Mouse (Mus musculus) gastrocnemius, postnatal 10 days (tissue): ENCODE results near the gene Fzd10. TPM values are rescaled to one million over a fixed set of nuclear protein-coding genes. Genes with fewer than 3 reads are reported as not detected.

Experiments
- DNase-seq: peaks from one replicate; pipeline ENCODE4 v3.0.0; 2021; ENCODE audit warnings: mixed read lengths
- total RNA-seq, 2 experiments: library from RNA; stranded (reverse); gene quantifications; 2 replicates each; pipeline ENCODE4 v1.2.3; 2021

Gene Fzd10
- total RNA-seq, 2 experiments from 2014 or later, result 10.4 to 12.9 TPM

DNA sequence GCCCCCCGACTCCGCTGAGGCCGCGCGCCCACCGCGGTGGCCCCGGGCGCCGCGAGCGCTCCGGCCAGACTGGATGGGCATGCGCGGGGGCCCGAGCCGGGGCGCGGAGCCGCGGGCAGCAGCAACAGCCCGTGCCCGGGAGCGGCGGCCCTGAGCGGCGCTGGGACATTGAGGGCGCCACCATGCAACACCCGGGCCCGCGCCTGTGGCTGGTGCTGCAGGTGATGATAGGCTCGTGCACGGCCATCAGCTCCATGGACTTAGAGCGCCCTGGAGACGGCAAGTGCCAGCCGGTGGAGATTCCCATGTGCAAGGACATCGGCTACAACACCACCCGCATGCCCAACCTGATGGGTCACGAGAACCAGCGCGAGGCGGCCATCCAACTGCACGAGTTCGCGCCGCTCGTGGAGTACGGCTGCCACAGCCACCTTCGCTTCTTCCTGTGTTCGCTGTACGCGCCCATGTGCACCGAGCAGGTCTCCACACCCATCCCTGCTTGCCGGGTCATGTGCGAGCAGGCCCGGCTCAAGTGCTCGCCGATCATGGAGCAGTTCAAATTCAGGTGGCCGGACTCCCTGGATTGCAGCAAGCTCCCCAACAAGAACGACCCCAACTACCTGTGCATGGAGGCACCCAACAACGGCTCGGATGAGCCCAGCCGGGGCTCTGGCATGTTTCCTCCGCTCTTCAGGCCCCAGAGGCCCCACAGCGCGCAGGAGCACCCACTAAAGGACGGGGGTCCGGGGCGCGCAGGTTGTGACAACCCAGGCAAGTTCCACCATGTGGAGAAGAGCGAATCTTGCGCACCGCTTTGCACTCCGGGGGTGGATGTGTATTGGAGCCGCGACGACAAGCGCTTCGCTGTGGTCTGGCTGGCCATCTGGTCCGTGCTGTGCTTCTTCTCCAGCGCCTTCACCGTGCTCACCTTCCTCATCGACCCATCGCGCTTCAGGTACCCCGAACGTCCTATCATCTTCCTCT is 684 bp downstream of the Fzd10 start:
- peak; percentile 30 for DNase-seq

DNA sequence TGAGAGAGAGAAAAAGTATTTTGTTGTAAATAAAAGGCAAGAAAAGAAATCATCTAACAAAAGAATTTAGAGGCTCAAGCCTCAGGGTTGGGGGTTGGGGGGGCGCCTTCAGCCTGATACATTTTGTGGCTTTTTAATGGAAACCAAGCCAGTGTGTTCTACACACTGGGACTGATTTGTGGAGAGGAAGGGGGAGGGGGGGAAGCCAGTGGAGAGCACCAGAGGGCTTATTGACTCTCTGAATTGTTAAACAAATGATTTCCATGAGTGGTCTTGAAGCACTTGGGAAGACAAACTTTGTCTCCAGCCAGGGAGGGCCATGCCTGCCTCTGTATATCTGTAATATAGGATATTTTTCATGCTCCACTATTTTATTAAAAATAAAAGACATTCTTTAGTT is 3.0 kb downstream of the Fzd10 start:
- DNase-seq, result no peak

DNA sequence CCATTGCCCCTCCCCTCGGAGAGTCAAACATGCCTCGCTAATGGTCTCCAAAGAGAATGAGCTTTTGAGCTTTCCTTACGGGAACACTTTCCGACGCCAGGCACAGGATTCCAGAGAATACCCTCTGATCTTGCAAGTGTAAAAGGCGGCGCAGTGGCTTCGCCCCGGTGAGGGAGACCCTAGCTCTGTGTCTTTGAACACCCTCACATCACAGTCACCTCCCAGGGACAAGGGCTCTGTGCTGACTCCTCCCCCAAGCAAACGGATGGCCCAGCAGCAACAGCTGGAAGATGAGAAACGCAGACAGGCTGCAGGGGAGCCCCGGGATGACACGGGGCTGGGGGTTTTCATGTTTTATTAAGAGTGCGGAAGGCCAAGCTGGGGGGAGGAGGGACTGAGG is 6.0 kb downstream of the Fzd10 start:
- no peak for DNase-seq

DNA sequence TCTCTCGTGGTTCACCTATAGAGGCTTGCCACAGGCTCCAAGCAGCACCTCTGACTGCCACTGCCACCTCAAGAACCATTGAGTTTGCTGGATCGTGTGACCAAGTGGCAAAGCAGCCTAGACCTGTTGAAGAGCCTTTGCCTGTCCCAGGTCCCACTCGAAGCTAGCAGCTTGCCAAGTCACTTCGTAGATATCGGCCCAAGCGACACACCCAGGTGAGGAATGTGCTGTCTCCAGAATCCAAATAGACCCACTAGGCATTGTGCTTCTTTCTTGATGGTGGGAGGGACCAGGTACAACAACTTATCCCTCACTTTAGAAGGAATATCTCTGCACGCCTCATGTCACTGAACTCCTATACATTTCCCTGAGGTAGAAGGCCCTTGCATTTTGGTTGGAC is 8.4 kb downstream of the Fzd10 start:
- no peak for DNase-seq

DNA sequence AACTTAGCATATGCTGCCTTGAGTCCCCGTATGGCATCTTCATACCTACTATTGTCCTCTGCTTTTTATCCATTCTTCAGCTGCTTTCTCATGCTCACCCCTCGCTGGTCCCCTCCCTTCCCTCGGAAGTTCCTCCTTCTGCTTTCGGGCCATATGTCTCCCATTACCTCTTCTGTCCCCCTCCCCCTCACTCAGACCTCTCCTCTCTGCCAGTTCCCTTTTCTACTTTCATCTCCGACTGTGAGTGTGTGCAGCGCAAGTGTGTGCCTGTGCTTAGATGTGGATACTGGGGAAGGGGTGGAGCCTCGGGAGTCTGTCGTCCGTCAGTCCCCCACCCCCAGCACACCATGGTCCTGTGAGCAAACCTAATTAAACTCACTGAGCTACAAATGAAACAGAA is 17.0 kb downstream of the Fzd10 start:
- no peak for DNase-seq

DNA sequence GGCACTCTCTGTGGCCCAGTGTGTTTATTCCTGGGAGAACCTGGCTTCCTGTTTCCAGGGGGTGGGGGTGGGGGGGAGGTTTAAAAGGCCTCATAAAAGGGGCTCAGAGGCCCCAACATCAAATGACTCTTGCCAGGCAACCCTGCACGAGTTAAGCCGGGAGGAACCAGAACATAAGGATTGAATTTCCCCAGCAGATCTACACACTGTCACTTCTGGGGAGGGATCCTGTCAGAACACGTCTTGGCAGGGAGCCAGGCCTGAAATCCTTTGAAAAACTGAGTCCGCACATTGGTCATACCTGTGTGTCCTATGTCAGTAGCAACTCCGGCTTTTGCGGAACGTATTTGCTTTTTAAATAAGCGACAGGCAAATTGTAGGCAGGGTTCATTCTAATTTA is 19.3 kb downstream of the Fzd10 start:
- DNase-seq, result no peak

DNA sequence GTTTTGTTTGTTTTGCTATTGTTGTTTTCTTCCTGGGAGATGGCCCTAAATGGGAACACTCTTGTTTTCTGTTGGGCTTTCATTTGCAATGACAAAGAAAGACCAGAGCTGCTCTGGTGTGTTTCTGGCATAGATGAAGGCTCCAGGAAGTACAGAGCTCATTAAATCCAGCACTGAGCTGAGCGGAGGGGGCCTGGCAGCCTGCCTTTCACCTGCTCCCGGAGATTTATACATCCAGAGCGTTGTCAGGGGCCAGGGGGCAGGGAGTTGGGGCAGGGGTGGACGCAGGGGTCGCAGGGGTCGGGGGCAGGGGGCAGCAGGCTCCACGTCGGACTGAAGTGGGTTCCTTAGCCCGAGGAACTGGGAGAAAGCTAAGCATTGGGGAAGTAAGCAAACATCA is 19.8 kb downstream of the Fzd10 start:
- no peak for DNase-seq

DNA sequence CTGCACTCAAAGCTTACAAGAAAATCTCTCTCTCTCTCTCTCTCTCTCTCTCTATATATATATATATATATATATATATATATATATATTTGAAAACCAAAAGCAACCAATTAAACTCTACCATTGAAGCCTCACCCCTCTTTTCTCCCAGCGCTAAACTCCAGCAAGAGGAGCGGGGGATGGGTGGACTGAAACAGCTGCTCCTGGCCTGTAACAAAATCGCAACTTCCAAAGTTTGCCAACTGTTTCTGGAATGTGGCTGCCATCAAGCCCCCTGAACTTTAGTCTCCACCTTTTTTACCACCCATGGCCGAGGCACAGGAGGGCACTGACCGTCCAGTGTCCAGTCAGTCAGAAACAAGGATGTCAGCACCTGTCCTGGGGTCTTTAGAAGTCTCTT is 27.1 kb downstream of the Fzd10 start:
- DNase-seq, result no peak

DNA sequence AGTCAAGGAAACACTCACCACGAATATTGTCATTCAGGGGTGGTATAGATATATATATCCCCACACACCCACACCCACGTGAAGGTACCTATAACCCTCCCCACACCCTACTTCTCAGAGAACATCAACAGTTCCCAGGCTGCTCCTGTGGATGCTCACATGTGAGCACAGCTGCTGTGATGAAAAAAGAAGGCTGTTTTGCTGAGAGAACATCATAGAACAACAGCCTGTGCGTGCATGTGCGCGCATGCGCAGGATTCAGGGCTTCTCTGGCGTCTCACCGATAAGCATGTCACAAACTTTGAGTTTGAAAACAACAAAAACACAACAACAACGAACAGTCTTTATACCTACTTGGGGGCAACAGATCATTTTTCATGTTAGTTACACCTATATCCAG is 36.0 kb downstream of the Fzd10 start:
- no peak for DNase-seq

DNA sequence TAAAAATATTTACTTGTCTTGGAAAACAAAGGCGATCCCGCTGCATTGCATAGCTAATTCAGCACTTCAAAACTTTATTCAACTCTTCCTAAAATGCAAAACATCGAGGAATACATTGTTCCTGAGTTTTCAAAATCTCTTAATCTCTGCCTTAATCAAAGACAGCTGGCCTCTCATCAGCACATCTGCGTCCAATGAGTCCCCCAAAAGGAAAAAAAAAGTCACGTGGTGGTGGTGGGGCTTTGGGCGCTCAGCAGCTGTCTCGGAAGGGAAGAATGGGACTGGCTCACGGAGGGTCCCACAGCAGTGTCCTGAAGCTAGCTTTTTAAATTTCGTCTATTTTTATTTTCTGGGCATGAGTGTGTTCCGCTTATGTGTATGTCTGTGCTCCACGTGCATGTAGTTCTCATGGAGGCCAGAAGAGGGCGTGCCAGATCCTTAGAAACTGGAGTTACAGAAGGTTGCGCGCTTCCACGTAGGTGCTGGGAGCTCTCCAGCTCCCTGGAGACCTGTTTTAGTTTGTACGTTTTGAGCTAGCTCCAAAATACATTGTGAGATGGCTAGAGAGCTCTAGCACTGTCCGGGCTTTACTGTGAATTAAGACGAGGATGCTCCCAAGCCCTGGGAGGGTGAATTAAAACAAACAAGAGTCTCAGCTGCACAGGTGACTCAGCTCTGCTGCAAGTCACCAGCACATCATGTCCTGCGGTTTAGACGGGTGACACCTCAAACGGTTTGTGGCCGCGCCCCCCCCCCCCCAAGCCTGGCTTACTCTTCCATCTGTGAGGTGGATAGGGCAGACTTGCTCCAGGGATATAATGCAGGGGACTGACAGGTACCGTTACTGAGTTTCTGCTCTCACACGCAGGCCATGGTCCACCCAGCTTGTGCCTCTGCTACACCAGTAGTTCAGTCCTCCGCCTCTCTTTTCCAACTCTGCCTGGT is 36.7 kb downstream of the Fzd10 start:
- DNase-seq, result no peak

DNA sequence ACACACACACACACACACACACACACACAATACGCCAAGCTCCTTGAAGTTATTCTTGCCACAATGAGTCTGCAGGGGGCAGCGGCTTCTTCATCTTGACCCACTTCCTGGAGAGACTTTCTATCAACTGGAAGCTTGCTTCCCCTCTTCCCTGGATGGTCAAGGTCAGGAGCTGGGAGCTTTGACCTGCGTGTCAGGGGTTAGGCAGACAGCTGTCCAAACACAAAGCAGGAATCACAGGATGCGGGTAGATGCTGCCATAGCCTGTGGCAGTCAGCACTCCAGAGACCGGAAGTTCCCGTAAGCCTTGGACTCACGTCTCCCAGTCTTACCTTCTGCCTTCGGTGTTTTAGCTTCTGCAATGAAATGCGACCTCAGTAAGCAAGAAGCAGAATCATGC is 38.1 kb downstream of the Fzd10 start:
- no peak for DNase-seq

DNA sequence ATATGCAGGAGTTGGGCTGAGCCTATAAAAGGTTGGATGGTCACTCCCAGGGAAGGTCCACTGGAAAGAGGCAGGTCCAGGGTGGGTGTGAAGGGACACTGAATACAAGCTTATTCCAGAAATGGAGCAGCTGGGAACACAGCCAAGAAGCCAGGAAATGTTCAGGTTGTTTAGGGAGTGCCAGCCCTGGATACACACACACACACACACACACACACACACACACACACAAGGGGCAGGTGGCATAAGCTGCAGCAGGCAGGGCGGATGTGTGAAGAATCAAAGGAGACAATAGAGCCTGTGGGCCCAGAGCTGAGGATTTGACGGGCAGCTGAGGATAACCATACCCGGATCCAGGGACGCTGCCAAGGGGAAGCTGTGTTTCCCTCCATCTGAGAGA is 42.4 kb downstream of the Fzd10 start:
- no peak for DNase-seq

DNA sequence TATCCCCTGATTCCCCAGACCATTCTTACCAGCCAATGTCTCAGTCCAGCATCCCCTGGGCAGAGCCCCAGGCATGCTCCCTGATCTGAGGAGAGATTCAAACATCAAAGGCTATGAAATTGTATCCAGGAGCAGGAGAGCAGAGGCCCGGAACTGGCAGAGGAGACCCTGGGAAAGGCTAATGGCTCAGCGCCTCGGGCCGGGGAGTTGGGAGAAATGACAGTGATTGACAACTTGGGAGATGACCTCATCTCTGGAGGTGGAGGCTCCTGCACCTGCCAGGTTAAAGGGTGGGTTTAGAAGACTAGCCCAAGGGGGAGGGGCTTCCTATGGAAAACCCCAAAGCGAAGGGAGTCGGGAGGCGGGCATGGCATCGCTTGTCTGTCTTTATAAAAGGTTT is 45.1 kb downstream of the Fzd10 start:
- no peak for DNase-seq

DNA sequence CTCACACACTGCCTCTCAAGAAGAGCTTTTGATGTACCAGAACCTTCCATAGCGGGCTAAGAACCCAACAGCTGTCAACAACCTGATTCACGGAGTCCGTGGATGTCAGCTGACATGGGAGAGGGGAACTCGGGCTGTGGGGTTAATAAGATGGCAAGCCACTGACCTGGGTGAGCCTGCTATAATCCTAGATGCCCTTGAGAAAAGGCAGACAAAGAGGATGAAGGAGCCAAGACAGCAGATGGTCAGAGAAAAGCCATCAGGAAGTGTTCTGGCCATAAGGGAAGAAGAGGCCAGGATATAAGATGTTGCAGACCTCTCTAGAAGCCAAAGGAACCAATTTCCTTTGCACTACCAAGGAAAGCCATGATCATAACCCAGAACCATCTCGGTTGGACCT is 45.6 kb downstream of the Fzd10 start:
- no peak for DNase-seq

DNA sequence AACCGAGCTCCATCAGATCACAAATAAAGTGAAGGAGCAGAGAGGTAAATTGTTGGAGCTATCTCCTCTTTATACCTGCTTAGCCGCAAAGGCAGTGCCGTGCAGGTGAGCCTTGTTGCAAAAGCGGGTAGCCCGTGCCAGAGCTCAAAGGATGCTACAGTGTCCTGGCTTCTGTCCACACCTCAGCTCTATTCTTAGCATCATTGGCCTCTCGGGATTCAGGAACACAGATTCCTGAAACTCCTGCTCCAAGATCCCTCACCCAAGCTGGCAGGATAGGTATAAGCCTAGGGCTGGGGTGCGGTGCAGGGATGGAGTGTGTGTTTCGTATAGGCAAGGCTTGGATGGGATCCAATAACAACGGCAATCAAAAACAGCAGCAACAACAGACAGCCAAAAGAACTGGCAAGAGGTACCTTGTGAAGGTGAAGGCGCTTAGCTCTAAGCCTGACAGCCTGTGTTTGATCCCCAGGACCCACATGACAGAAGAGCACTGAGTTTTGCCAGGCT is 46.6 kb downstream of the Fzd10 start:
- no peak for DNase-seq

DNA sequence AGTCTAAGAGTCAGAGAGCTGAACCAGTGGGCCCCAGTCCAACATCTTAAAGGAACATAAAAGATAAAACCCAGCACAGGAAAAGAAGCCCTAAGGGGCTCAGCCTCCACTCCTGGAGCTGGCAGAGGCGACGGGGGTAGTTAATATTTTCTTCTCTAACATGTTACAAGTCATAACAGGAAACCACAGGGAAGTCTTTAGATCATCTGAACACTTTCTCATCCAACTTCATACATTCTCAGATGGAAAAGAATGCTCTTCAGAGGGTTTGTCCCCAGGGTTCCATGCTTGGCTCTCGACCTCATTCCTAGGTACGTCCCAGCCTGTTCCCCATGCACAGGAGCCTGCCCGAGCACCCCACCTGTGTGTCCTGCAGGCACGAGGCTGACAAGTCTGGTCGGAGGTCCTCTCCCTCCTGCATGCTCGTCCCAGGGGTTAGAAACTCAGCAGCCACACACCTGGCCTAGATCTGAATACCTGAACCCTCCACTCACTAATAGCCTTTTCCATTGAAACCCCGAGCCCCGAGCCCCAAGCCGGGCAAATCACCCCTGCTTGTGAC is 48.8 kb downstream of the Fzd10 start:
- DNase-seq, result no peak

Other genes with a start within 250 kb of the Fzd10 start
- under 1 TPM in 1 of 2 experiments, not detected in 1; 0.11 TPM for gene Tmem132d, start 167.8 kb upstream of the Fzd10 start, total RNA-seq
- gene Piwil1, start 101.7 kb downstream of the Fzd10 start, total RNA-seq, result under 1 TPM; 0.11 to 0.16 TPM